Mouse (Mus musculus) neural tube, embryonic 14.5 days (tissue): ENCODE results near the gene Col1a2. TPM values are rescaled to one million over a fixed set of nuclear protein-coding genes. Genes with fewer than 3 reads are reported as not detected.
A peak's percentile ranks its signal among the peaks of the same experiment; 100 is the strongest.

ENCODE experiments used
- ATAC-seq: fragments of 200-750 bp; cut with Nextera tagmentation; 2 replicates; pipeline ENCODE4 v1.8.0; 2017; ENCODE audit warnings: low read depth, mild to moderate bottlenecking, moderate TSS enrichment, moderate library complexity
- H3K27ac ChIP-seq: fragments of 300-500 bp; sonication (generic); 2 replicates; pipeline ENCODE4 v1.5.1; 2014; ENCODE audit warnings: low read depth, mild to moderate bottlenecking, control low read depth, low read length, moderate library complexity, mixed read lengths
- H3K27me3 ChIP-seq: fragments of 300-500 bp; sonication (generic); 2 replicates; pipeline ENCODE4 v1.6.1; 2014; ENCODE audit warnings: low read length; ENCODE audit not compliant: control insufficient read depth, insufficient read depth
- H3K36me3 ChIP-seq: fragments of 300-500 bp; sonication (generic); 2 replicates; pipeline ENCODE4 v1.6.1; 2014; ENCODE audit warnings: low read length, mixed read lengths; ENCODE audit not compliant: control insufficient read depth, insufficient read depth
- H3K4me1 ChIP-seq: fragments of 300-500 bp; sonication (generic); 2 replicates; pipeline ENCODE4 v1.6.1; 2014; ENCODE audit warnings: low read length; ENCODE audit not compliant: control insufficient read depth, insufficient read depth
- H3K4me2 ChIP-seq: fragments of 300-500 bp; sonication (generic); 2 replicates; pipeline ENCODE4 v1.6.1; 2014; ENCODE audit warnings: mild to moderate bottlenecking, low read depth, low read length, control low read depth
- H3K4me3 ChIP-seq: fragments of 300-500 bp; sonication (generic); 2 replicates; pipeline ENCODE4 v1.5.1; 2014; ENCODE audit warnings: low read depth, low read length, control low read depth, mixed read lengths
- H3K9ac ChIP-seq: fragments of 300-500 bp; sonication (generic); replicated peaks from 2 replicates; pipeline ENCODE4 v1.6.1; 2014; ENCODE audit warnings: low read depth, mild to moderate bottlenecking, control low read depth, low read length, mixed read lengths
- H3K9me3 ChIP-seq: fragments of 300-500 bp; sonication (generic); 2 replicates; pipeline ENCODE4 v1.6.1; 2016; ENCODE audit warnings: low read length; ENCODE audit not compliant: control insufficient read depth
- WGBS: fragments of 180-500 bp; shearing (Covaris S2); extraction: QIAGEN DNeasy Blood & Tissue Kit; methylation state at CpG from one replicate; pipeline ENCODE4 v1.1.7; 2014; 5-methylcytosine and 5-hydroxymethylcytosine counted together
- polyA plus RNA-seq: library from polyadenylated mRNA; unstranded; fragments of >200 nt; fragmentation: Nextera tagmentation; extraction: Ambion mirVana; gene quantifications from 2 replicates; pipeline ENCODE4 v1.2.1, GENCODE M21; 2014

Gene Col1a2
- polyA plus RNA-seq, 1 experiment from 2014 or later = 7.8 TPM

DNA sequence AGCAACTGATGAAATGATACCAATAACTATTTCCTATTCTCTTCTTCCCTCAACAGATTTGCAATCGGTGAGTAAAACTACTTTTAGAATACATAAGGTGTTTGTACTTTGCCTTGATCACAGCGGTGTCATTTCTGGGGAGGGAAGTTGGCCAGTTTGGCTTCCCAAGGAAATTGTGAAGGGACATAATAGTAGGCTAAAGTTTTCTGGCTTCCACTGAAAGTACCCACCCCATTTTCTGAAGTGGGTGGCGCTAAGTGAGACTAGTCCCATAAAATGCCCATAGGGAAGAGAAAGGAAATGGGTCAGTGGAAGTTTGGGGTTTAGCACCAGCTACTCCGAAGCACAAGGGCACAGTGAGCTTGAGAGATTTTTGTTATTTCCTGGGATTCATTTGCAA is 3.7 kb downstream of the Col1a2 start:
- no peak for ATAC-seq
- 80% methylated on average over 4 of the region's 4 CpGs for WGBS

DNA sequence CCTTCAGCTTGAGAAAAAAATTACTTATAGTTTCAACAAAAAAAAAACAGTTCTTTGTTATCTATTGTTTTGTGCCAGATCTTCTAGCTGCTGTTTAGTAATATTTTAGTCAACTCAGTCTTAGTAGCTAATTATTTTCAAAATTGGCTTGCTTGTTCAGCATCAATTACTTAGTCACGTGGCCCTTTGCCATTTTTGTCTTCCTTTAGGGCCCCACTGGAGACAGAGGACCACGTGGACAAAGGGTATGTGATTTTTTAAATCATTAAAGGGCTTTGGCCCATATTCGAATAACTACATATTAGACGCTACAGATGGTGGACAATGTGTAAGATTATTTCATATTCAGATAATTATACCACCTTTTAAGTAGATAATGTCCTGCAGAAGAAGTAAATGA is 4.8 kb downstream of the Col1a2 start:
- Histone ChIP-seq H3K4me2 (no peak overlapping the region), H3K36me3 (no peaks in the 10 kb centered on the region), H3K27me3 (no peaks in the 10 kb centered on the region; the same call in 1 of the 2 replicates), H3K4me3 (no peak overlapping the region), H3K9me3 (no peaks in the 10 kb centered on the region), H3K9ac (no peak overlapping the region), H3K4me1 (peaks cover 6% of the 10 kb centered on the region), H3K27ac (no peak overlapping the region)
- WGBS = 68% methylated on average over 4 of the region's 4 CpGs
- ATAC-seq = no peak

More for the DNA sequence above, 3.7 kb downstream of the Col1a2 start:
- H3K4me1 ChIP-seq = peaks cover 6% of the 10 kb centered on the region
- H3K27me3 ChIP-seq = no peaks in the 10 kb centered on the region; the same call in 1 of the 2 replicates
- H3K36me3 ChIP-seq = no peaks in the 10 kb centered on the region
- H3K9me3 ChIP-seq = no peaks in the 10 kb centered on the region
- H3K9ac ChIP-seq = no peak overlapping the region
- no peak overlapping the region for H3K4me3 ChIP-seq
- no peak overlapping the region for H3K4me2 ChIP-seq
- no peak overlapping the region for H3K27ac ChIP-seq

DNA sequence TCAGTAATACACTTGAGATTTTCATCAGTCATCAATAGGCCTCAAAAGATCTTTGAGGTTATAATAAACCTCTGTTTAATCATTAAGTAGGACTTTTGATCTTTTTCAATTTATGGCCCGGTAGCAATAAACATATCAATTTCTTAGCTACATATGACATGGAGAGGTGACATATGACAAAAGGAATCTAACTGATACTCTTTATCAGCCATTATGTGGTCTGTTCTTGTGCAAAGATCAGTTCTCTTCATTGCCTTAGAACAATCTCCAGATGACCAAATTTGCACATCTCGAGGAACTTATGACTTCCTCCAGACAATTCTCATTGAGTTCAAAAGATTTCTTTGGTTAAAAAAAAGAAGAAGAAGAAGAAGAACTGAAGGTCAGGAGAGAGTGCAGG is 10.1 kb downstream of the Col1a2 start:
- H3K9ac ChIP-seq = no peak overlapping the region

DNA sequence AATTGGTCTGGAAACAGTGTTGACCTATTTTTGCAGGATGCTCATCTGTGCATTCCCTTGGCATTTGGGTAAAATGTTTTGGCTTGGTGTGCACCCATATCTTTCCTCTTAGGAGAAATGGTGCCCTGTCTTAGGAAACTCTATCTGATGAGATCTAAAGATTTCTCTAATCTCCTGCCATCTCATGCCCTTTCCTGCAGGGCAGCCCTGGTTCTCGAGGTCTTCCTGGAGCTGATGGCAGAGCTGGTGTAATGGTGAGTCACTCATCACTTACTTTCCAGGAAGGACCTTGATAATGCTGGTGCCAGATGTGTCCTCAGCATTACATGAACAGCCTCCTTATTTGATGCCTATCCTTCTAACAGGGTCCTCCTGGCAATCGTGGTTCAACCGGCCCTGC is 16.4 kb downstream of the Col1a2 start:
- no peak overlapping the region for H3K4me3 ChIP-seq
- H3K4me2 ChIP-seq = no peak overlapping the region
- no peak overlapping the region for H3K9ac ChIP-seq
- no peak for ATAC-seq
- no peak overlapping the region for H3K27ac ChIP-seq
- H3K36me3 ChIP-seq = no peaks in the 10 kb centered on the region
- H3K27me3 ChIP-seq = no peaks in the 10 kb centered on the region
- H3K9me3 ChIP-seq = no peaks in the 10 kb centered on the region
- WGBS = 88% methylated on average over 3 of the region's 3 CpGs
- H3K4me1 ChIP-seq = no peaks in the 10 kb centered on the region

More for the DNA sequence above, 10.1 kb downstream of the Col1a2 start:
- Histone ChIP-seq H3K4me3 (no peak overlapping the region), H3K27me3 (no peaks in the 10 kb centered on the region), H3K36me3 (no peaks in the 10 kb centered on the region), H3K4me2 (no peak overlapping the region), H3K27ac (no peak overlapping the region), H3K9me3 (no peaks in the 10 kb centered on the region), H3K4me1 (no peaks in the 10 kb centered on the region)
- 93% methylated on average over 2 of the region's 2 CpGs for WGBS
- no peak for ATAC-seq

DNA sequence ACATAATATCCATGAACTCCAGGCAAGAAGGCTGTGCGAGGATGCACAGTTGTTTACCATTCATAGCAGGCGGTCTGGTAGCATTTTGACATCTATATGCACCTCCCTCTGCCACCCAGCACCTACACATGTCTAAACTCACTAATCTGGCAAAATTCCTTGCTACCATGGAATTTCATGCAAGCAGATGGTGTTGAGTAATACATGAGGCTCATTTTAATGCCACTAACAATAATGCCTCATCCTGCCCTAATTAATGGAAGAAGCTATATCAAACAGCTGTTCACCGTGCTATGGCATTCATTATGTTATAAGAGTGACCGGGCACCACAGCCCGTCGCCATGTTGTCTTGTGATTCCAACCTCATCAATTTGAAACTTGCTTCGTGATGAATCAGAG is 23.8 kb downstream of the Col1a2 start:
- peak; percentile 38; the same call in 1 of the 2 replicates for ATAC-seq
- whole genome bisulfite sequencing = 58% methylated on average over 7 of the region's 7 CpGs
- Histone ChIP-seq H3K9ac (no peak overlapping the region), H3K4me3 (no peak overlapping the region), H3K4me1 (no peaks in the 10 kb centered on the region), H3K9me3 (no peaks in the 10 kb centered on the region), H3K27me3 (no peaks in the 10 kb centered on the region), H3K4me2 (no peak overlapping the region), H3K27ac (no peak overlapping the region), H3K36me3 (no peaks in the 10 kb centered on the region)

DNA sequence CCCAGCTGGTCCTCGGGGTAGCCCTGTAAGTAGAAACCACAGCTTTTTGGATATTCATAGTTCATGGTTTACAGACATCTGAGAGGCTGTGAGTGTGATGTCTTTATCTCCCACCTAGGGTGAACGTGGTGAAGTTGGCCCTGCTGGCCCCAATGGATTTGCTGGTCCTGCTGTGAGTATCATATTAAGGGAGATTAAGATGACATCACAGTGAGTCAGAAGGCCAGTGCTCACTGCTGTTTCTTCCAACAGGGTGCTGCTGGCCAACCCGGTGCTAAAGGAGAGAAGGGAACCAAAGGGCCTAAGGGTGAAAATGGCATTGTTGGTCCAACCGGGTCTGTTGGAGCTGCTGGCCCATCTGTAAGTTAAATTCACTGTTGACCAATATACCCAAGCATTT is 26.4 kb downstream of the Col1a2 start:
- H3K27me3 ChIP-seq = no peaks in the 10 kb centered on the region
- no peaks in the 10 kb centered on the region for H3K4me1 ChIP-seq
- H3K9me3 ChIP-seq = no peaks in the 10 kb centered on the region
- no peaks in the 10 kb centered on the region for H3K36me3 ChIP-seq
- no peak for ATAC-seq
- no peak overlapping the region for H3K27ac ChIP-seq
- no peak overlapping the region for H3K4me3 ChIP-seq
- WGBS = 90% methylated on average over 4 of the region's 4 CpGs
- H3K4me2 ChIP-seq = no peak overlapping the region
- no peak overlapping the region for H3K9ac ChIP-seq

DNA sequence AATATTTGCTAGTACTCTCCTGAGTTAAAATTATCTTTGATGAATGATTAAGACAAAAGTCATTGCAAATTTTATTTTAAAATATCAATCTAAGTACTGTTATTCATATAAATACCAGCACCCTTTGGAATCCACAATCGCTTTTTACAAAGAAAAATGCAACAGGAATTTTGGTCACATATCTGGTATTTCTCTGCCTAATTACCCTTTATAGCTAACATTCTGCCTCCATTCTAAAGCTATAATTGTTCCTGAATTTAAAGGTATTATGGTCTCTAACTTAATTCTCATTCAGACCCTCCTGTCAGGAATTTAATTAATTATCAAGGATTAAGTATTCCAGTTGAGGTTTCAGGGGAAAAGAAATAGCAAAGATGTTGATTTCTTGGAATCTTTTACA is 28.3 kb downstream of the Col1a2 start:
- H3K4me1 ChIP-seq = no peaks in the 10 kb centered on the region
- H3K9ac ChIP-seq = no peak overlapping the region
- H3K27me3 ChIP-seq = no peaks in the 10 kb centered on the region
- H3K9me3 ChIP-seq = no peaks in the 10 kb centered on the region
- no peak overlapping the region for H3K4me3 ChIP-seq
- H3K36me3 ChIP-seq = no peaks in the 10 kb centered on the region
- ATAC-seq = no peak
- H3K27ac ChIP-seq = no peak overlapping the region
- no peak overlapping the region for H3K4me2 ChIP-seq
- 93% methylated on average over 1 of the region's 1 CpGs for WGBS

DNA sequence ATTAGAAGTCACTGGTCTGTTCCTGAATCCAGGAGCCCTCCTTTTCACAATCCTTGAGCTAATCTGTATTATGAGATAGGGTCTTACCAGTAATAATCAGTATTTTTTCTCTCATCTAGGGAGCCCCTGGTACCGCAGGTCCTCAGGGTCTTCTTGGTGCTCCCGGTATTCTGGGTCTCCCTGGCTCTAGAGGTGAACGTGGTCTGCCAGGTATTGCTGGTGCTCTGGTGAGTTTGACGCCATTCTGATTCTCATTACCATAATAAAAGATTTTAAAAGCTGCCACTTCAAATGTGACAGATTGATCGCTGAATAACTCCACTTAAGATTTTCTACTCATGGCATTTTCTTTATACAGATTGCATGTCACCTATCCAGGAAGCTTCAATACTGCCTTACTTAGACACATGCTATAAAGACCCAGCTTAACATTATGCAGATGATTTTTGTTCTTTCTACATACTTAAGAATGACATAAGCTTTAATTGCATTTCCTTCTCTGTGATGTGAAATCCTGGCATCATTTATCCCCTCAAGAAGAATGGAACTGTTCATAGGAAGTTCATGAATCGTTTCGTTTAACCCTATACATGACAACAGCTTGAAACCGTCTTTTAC is 30.0 kb downstream of the Col1a2 start:
- no peak overlapping the region for H3K4me2 ChIP-seq
- no peak for ATAC-seq

DNA sequence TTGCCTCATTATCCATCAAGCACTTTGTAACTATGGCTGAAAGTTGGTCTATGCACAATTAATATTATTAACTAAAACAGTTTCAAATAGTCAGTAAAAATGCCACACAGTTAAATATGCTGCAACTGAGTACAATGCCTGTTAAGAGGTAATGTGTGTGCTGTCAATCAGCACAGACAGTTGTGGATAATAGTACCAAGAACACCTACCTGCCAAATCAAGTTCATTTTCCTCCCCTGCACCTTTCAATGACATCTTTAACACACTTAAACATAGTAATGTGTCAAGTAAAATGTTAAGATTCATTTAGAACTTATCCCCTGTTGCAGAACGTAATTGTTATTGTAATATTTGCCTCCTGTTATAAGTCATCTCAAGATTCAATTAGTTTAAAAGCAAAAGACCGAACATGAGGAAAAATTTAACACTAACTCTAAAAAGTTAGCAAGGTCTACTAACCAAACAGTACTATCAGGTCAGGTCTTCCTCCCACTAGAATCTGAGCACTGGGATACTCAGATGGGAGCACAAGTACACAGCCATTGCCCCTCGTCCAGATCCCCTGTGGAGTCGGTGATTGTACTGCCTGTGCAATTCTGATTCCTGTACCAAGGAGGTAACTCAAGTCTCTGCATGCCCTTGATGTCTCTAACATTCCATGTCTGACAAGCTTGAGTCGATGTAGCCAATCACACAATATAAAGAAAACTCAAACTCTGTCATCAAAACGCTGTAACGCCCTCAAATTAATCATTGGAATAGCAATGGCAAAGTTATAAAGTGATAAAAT is 37.5 kb downstream of the Col1a2 start:
- 87% methylated on average over 7 of the region's 7 CpGs for WGBS
- Histone ChIP-seq H3K9ac (no peak overlapping the region), H3K4me1 (no peaks in the 10 kb centered on the region), H3K4me2 (no peak overlapping the region), H3K4me3 (no peak overlapping the region), H3K27ac (no peak overlapping the region), H3K9me3 (no peaks in the 10 kb centered on the region), H3K36me3 (no peaks in the 10 kb centered on the region), H3K27me3 (no peaks in the 10 kb centered on the region)
- ATAC-seq = no peak

More for the DNA sequence above, 30.0 kb downstream of the Col1a2 start:
- H3K27me3 ChIP-seq = no peaks in the 10 kb centered on the region
- H3K9ac ChIP-seq = no peak overlapping the region
- no peaks in the 10 kb centered on the region for H3K36me3 ChIP-seq
- 79% methylated on average over 8 of the region's 8 CpGs for WGBS
- H3K9me3 ChIP-seq = no peaks in the 10 kb centered on the region
- no peak overlapping the region for H3K27ac ChIP-seq
- H3K4me1 ChIP-seq = no peaks in the 10 kb centered on the region
- H3K4me3 ChIP-seq = no peak overlapping the region
